Mouse (Mus musculus): ENCODE data around the gene Itga6. TPM values are rescaled to one million over a fixed set of nuclear protein-coding genes. Genes with fewer than 3 reads are reported as not detected.

Itga6 gene
- polyA plus RNA-seq, 1 experiment from 2014 or later = 47.6 TPM

DNA sequence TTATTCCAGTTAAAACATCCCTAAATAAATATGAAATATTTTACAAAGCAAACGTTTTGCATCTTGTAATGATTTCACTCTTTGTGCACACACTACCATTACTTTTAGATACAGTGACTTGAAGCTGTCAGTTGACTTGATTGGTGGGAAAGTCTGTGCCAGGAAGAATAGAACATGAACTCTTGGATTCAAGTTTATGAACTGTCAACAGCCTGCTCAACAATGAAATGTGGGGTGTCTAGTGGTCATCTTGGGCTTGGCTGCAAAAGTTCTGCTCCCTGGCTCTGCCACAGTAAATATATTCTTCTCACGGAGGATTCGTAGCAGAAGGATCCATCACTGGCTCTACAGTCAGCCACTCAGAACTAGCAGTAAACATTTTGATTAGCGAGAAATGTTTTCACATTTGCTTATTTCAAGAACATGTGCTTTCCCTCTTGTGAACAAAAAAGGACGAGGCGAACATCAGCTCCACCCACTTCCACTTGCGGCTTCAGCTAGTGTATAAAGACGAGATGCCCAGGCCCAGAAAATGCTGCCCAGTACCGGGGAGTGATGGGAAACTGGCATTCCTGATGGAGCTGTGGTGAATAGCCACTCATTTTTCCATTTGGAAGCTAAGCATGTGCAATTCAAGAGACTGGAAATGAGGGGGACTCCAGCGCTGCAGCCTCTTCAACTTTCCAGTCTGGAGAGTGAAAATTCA is 29.0 kb downstream of the Itga6 start:
- Histone ChIP-seq H3K36me3 (no peaks in the 10 kb centered on the region), H3K27ac (no peak overlapping the region), H3K9ac (no peak overlapping the region), H3K4me2 (replicated peaks) (no peak overlapping the region), H3K27me3 (replicated peaks) (no peaks in the 10 kb centered on the region), H3K4me3 (replicated peaks) (no peak overlapping the region), H3K9me3 (no peaks in the 10 kb centered on the region), H3K4me1 (replicated peaks) (no peaks in the 10 kb centered on the region)
- WGBS = 53% methylated on average over 10 of the region's 10 CpGs
- no peak for ATAC-seq

DNA sequence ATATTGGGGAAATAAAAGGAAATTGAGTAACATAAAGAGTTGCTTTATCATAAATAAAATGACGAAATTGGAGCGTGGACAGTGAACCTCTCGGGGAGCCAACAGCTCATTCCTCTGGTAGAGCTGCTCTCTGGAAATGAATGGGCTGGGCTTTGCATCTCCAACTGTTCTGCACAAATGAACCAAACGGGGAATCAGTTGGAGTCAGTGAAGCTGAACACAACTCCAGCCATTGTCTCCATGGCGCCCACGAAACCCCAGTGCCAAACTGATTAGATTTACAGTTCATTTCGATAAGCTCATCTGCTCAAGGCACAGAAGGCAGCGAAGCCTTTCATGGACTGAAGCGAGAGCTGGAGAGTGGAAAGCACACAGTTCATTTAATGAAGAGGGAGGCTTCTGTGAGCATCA is 29.8 kb downstream of the Itga6 start:
- ATAC-seq = no peak
- no peak overlapping the region for H3K4me3 ChIP-seq (replicated peaks)
- WGBS = 67% methylated on average over 9 of the region's 9 CpGs
- H3K27ac ChIP-seq = no peak overlapping the region
- no peak overlapping the region for H3K4me2 ChIP-seq (replicated peaks)
- H3K36me3 ChIP-seq = no peaks in the 10 kb centered on the region
- H3K4me1 ChIP-seq (replicated peaks) = no peaks in the 10 kb centered on the region
- H3K27me3 ChIP-seq (replicated peaks) = no peaks in the 10 kb centered on the region
- no peaks in the 10 kb centered on the region for H3K9me3 ChIP-seq
- H3K9ac ChIP-seq = no peak overlapping the region

DNA sequence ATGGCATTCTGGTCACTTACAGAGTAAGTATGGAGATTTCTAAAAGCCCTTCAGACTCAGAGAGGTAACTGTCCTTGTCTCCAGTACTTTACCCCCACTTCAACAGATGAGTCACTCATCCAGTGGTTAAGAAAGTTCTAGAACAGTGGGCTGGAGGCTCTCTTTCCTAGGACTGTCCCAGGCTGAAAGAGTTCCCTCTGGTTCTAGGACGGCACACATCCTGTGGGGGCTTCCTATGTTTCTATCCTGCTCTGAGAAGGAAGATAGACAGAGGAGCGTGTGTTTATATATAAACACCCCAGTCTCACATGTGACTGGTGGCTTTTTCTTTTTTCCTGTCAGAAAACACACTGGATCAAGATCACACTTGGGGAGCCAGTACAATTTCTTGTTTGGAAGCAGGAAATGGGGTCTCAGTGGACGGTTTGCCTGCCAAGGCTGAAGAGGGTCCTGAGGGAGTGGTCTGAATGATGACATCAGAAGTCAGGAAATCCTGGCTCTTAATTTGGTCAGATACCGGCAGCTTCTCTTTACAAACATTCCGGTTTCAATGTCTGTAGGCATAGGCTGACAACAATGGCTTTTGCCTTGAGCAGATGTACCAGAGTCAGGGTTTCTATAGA is 34.0 kb downstream of the Itga6 start:
- Histone ChIP-seq H3K27ac (peak overlapping the region; percentile 29; the same call in 1 of the 2 replicates), H3K36me3 (no peaks in the 10 kb centered on the region), H3K9me3 (no peaks in the 10 kb centered on the region), H3K4me2 (replicated peaks) (no peak overlapping the region), H3K4me3 (replicated peaks) (no peak overlapping the region), H3K9ac (no peak overlapping the region), H3K27me3 (replicated peaks) (no peaks in the 10 kb centered on the region), H3K4me1 (replicated peaks) (no peaks in the 10 kb centered on the region)
- 44% methylated on average over 5 of the region's 5 CpGs for WGBS
- ATAC-seq = peak; percentile 45

DNA sequence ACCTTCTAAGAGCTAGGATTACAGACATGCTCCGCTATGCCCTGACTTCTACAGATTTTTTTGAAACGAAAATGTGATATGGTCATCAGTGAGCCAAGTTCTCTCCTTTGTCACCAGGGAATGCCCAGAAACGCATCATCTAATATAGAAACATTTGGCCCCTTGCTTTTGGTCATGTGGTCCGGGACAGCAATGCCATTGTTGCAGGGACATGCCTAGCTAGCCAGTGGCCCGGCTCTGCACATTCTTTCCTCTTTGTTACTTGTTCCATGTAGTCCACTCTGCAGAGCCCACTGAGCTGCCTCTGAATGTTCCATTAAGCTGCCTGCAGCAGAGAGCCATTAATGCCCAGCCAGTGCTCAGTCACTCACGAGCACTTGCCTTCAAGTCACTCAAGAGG is 34.6 kb downstream of the Itga6 start:
- no peak overlapping the region for H3K4me3 ChIP-seq (replicated peaks)
- no peak overlapping the region for H3K27ac ChIP-seq
- WGBS = 74% methylated on average over 6 of the region's 6 CpGs
- no peaks in the 10 kb centered on the region for H3K27me3 ChIP-seq (replicated peaks)
- H3K36me3 ChIP-seq = no peaks in the 10 kb centered on the region
- H3K4me1 ChIP-seq (replicated peaks) = no peaks in the 10 kb centered on the region
- no peak overlapping the region for H3K4me2 ChIP-seq (replicated peaks)
- H3K9ac ChIP-seq = no peak overlapping the region
- H3K9me3 ChIP-seq = no peaks in the 10 kb centered on the region
- ATAC-seq = no peak

DNA sequence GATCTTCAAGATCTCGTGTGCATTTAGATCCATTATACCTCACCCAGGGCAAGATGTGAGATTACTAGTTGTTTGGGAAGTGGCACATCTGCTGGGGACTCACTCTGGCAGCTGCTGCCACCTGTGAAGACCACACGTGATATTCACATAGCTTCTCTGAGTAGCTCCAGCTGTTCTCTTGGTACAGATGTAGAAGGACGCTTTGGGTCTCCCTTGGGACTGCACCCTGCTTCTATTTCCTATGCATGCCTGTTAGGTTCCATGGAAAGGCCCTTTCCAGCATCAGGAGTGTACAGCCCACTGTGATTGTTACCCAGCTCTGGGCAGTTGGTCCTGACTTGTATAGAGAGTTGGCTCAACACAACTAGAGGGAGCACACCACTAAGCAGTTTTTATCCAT is 39.8 kb downstream of the Itga6 start:
- no peak for ATAC-seq
- Histone ChIP-seq H3K9ac (no peak overlapping the region), H3K27ac (no peak overlapping the region), H3K27me3 (replicated peaks) (no peaks in the 10 kb centered on the region), H3K36me3 (no peaks in the 10 kb centered on the region), H3K4me3 (replicated peaks) (no peak overlapping the region), H3K4me2 (replicated peaks) (no peak overlapping the region), H3K4me1 (replicated peaks) (peaks cover 8% of the 10 kb centered on the region), H3K9me3 (no peaks in the 10 kb centered on the region)
- 65% methylated on average over 3 of the region's 3 CpGs for WGBS

DNA sequence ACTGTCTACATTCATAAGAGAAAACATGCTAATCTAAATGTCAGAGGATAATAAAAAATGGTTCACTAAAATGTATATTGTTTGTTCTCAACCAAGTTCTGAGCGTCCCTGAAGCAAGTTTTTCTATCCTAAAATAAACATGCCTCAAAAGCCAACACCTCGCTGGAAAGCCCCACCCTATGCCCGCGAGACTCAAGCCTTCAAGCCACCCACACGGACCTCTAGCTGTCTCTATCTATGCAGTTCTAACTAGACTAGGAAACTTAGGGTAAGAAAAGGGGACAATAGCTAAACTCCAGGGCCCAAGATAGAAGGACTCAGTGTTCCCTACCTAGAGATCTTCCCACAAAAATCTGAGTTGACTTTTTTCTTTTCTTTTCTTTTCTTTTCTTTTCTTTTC is 40.6 kb downstream of the Itga6 start:
- no peak overlapping the region for H3K4me3 ChIP-seq (replicated peaks)
- ATAC-seq = no peak
- WGBS = 26% methylated on average over 5 of the region's 5 CpGs
- peaks cover 11% of the 10 kb centered on the region for H3K4me1 ChIP-seq (replicated peaks)
- H3K9ac ChIP-seq = no peak overlapping the region
- H3K9me3 ChIP-seq = no peaks in the 10 kb centered on the region
- H3K27ac ChIP-seq = no peak overlapping the region
- 0 out of 2 replicates have a peak overlapping the region, but pooled peaks have one; percentile 94 for H3K4me2 ChIP-seq (replicated peaks)
- no peaks in the 10 kb centered on the region for H3K27me3 ChIP-seq (replicated peaks)
- no peaks in the 10 kb centered on the region for H3K36me3 ChIP-seq

DNA sequence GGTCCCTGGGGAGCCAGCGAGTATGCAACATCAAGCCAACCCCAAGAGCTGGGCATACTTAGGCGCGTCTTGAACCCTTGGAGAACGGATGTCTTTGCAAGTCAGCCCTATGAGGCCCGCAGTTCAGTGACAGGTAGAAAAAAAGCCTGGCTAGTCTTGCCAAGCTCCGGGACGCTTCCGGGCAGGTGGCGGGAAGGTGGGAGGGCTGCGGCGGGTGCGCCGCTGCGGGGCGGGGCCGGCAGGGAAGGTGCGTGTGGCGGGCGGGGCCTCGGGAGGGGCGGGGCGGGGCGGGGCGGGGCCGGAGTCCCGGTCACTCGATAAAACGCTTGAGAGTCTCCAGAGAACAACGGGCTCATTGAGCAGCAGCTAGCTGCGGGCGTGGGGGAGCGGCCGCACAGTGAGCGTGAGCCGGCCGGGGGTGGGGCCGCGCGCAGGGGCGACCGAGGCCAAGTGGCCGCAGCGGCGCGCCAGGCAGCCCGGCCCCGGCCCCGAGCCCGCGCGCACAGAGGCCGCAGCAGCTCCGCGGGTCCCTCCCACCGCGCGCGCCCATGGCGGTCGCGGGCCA is 41.3 kb downstream of the Itga6 start:
- Histone ChIP-seq H3K4me3 (replicated peaks) (peak overlapping the region; percentile 80), H3K9me3 (no peaks in the 10 kb centered on the region), H3K27me3 (replicated peaks) (no peaks in the 10 kb centered on the region), H3K4me2 (replicated peaks) (peak overlapping the region; percentile 94), H3K4me1 (replicated peaks) (peaks cover 11% of the 10 kb centered on the region), H3K9ac (peak overlapping the region; percentile 77), H3K27ac (peak overlapping the region; percentile 86), H3K36me3 (no peaks in the 10 kb centered on the region)
- ATAC-seq = peak; percentile 97
- under 1% methylated on average over 56 of the region's 61 CpGs for WGBS

DNA sequence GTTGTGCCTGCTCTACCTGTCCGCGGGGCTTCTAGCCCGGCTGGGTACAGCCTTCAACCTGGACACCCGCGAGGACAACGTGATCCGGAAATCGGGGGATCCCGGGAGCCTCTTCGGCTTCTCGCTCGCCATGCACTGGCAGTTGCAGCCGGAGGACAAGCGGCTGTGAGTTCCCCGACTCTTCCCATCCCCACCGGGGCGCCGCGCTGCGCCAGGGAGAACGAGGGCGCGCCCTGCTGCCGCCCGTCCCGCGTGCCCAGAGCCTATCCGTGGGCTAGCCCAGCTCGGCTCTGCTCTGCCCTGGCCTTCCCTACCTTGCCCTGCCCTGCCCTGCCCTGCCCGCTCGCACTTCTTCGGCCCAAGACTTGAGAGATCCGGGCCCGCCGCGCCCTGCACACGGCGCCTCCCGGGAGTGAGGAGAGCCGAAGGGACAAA is 41.8 kb downstream of the Itga6 start:
- Histone ChIP-seq H3K4me3 (replicated peaks) (peak overlapping the region; percentile 80), H3K4me1 (replicated peaks) (peaks cover 11% of the 10 kb centered on the region), H3K36me3 (no peaks in the 10 kb centered on the region), H3K4me2 (replicated peaks) (peak overlapping the region; percentile 94), H3K9ac (peak overlapping the region; percentile 77), H3K27me3 (replicated peaks) (no peaks in the 10 kb centered on the region), H3K9me3 (no peaks in the 10 kb centered on the region), H3K27ac (peak overlapping the region; percentile 86)
- ATAC-seq = peak; percentile 81
- WGBS = under 1% methylated on average over 40 of the region's 40 CpGs

DNA sequence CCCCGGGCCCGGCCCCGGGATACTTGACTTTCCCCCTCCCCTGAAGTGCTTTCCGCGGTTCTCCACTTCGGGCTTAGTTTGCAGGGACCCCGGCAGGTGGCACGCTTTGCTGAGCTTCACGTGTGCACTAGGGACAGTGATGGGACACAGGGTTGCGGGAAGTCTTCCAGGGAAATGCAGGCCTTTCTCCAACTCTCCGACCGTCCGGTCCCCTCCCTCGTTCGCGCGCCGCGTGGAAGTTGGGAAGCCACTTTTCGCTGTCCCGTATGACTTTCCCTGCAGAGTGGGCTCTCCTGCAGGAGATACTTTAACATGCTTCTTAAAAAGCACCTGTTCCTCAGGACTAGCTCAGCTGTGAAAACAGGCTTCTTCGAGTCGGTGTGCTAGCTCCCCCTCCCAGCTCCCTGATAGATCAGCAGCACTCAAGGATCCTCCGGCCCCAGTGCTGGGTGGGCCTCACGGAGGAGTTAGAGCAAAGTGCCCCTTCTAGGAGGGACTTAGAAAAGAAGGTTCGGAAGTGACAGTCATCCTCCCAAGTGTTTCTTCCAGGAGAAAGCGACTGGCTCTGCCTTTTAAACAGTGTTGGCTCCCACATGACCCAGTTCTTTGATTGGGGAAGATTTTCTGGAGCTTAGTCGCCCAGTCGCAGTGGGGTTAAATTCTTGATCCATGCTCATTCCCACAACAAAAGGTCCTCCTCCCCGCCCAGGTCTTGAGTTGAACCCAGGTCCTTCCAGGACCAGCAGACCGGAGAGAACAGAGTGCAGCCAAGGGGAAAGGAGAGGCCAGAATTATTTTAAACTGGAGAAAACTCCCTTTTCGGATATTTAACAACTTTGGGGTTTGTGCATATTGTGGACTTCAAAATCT is 42.4 kb downstream of the Itga6 start:
- H3K36me3 ChIP-seq = no peaks in the 10 kb centered on the region
- no peaks in the 10 kb centered on the region for H3K9me3 ChIP-seq
- H3K9ac ChIP-seq = peak overlapping the region; percentile 77
- ATAC-seq = peak; percentile 39
- peak overlapping the region; percentile 94 for H3K4me2 ChIP-seq (replicated peaks)
- H3K4me3 ChIP-seq (replicated peaks) = peak overlapping the region; percentile 80
- peak overlapping the region; percentile 86 for H3K27ac ChIP-seq
- WGBS = 3% methylated on average over 32 of the region's 32 CpGs
- no peaks in the 10 kb centered on the region for H3K27me3 ChIP-seq (replicated peaks)
- H3K4me1 ChIP-seq (replicated peaks) = peaks cover 11% of the 10 kb centered on the region

DNA sequence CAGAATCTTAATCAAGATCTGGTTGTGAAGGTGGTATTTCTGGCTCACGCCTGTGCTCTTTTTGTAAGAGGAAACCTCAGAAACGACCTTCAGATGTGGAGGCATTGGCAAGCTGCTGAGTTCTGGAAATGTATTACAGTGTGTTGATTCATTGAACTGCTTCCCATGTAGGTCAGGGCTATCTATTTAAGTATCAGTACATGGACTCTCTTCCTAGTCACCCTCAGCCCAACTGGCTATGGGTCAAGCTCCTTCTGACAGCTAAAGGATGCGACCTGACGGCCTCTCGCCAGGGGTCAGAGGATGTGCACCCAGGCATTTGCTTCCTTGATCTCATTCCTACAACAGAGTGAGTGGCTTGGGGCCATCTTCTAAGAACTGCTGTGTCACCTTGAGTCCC is 45.3 kb downstream of the Itga6 start:
- Histone ChIP-seq H3K27ac (no peak overlapping the region), H3K9me3 (no peaks in the 10 kb centered on the region), H3K9ac (no peak overlapping the region), H3K4me1 (replicated peaks) (peaks cover 25% of the 10 kb centered on the region), H3K27me3 (replicated peaks) (no peaks in the 10 kb centered on the region), H3K4me3 (replicated peaks) (no peak overlapping the region), H3K36me3 (no peaks in the 10 kb centered on the region), H3K4me2 (replicated peaks) (no peak overlapping the region)
- ATAC-seq = no peak
- 80% methylated on average over 5 of the region's 5 CpGs for WGBS

DNA sequence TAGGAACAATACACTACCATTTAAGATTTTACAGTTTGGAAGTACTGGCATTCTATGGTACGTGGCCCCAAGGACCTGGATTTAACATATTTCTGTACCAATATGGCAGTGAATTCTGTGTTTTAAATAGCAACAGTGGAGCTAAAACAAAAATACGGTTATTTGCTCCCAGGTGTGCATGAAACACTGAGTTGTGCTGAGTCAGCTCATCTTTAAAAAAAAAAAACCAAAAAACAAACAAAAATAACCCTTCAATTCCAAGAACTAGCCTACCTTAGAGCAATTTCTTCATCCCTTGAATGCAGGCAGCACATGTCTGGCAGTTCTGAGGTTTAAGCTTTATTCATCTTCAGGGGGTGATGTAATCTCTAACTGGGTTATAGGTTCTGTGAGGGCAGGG is 45.8 kb downstream of the Itga6 start:
- Histone ChIP-seq H3K4me1 (replicated peaks) (peaks cover 25% of the 10 kb centered on the region), H3K27ac (no peak overlapping the region), H3K9ac (no peak overlapping the region), H3K4me2 (replicated peaks) (no peak overlapping the region), H3K9me3 (no peaks in the 10 kb centered on the region), H3K36me3 (no peaks in the 10 kb centered on the region), H3K4me3 (replicated peaks) (no peak overlapping the region), H3K27me3 (replicated peaks) (no peaks in the 10 kb centered on the region)
- no peak for ATAC-seq
- 90% methylated on average over 2 of the region's 2 CpGs for WGBS

DNA sequence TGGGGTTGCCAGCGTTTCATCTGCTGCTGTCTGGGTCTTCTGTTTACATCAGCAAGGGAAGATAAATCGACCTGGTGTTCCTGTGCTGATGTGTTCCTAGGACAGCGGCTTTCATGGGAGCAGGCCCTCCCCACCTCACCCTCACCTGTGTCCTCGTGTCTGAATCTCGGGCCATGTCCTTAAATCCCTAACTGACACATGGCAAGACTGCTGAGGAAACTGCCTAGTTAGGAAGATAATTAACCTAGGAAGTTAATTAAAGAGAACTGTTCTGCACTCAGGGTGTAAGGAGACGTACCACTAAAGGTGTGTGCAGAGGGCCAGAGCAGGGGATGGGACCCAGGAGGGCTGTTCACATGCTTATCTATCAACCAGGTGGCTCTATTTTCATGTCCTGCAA is 48.7 kb downstream of the Itga6 start:
- no peak overlapping the region for H3K27ac ChIP-seq
- no peak overlapping the region for H3K4me3 ChIP-seq (replicated peaks)
- H3K36me3 ChIP-seq = no peaks in the 10 kb centered on the region
- H3K9me3 ChIP-seq = no peaks in the 10 kb centered on the region
- 0 out of 2 replicates have a peak overlapping the region, but pooled peaks have one; percentile 9 for H3K4me2 ChIP-seq (replicated peaks)
- 33% methylated on average over 6 of the region's 6 CpGs for WGBS
- ATAC-seq = no peak; the same call in 1 of the 2 replicates
- no peaks in the 10 kb centered on the region for H3K27me3 ChIP-seq (replicated peaks)
- H3K4me1 ChIP-seq (replicated peaks) = peaks cover 18% of the 10 kb centered on the region
- no peak overlapping the region for H3K9ac ChIP-seq

All from intestine, embryonic 15.5 days (tissue).